ENCODE assay signal across 28 mouse cellular contexts in genomic region chr5:31050427-31050826, GRCm38 (mm10). TPM values are rescaled to one million over a fixed set of nuclear protein-coding genes. Genes with fewer than 3 reads are reported as not detected.
A peak's percentile ranks its signal among the peaks of the same experiment; 100 is the strongest.
DNase-seq lines count a peak whose midpoint lies in the region; ATAC-seq and TF ChIP-seq lines count a peak whose summit lies in the region.
"Had no signal": no experiment of that assay in that cellular context is flagged by ENCODE, and none has a peak within 500 bp of the region (broad histone marks: within the 10 kb centered on the region; RNA-seq: fewer than 3 reads in every experiment).

No protein-coding gene starts in this region.

- no peak for ATAC-seq in CD4-positive, CD25-positive, alpha-beta regulatory T cell, adult 4 months
- ATAC-seq: hindbrain, embryonic 16.5 days; midbrain, embryonic 15.5 days had no signal

- peak; percentile 29 for TF ChIP-seq CTCF in left cerebral cortex, adult 2 months (IDR thresholded peaks at IDR 0.05)

- H3K27ac ChIP-seq in left cerebral cortex, adult 2 months, result no peak overlapping the region
- H3K27ac ChIP-seq: forebrain, embryonic 10.5 days; limb, embryonic 12.5 days; liver, embryonic 13.5 days; midbrain, embryonic 15.5 days had no signal

- no peak overlapping the region for H3K4me3 ChIP-seq in left cerebral cortex, adult 2 months
- H3K4me3 ChIP-seq: forebrain, embryonic 10.5 days; limb, embryonic 12.5 days; liver, embryonic 13.5 days; megakaryocyte, embryonic 14.5 days; midbrain, embryonic 15.5 days had no signal

- intact Hi-C loops in left cerebral cortex, adult 2 months (cut with DNase I), result no loop called here

- DNase-seq in CD4-positive, CD25-positive, alpha-beta regulatory T cell, adult 2 months (ENCODE audit: low read depth, low spot score), result peak; percentile 63
- DNase-seq in left cerebral cortex, adult 2 months (ENCODE audit: extremely low spot score in 1 of 2, low spot score in 2 of 2), result no peak
- DNase-seq in left cerebral cortex, adult 18-20 months (ENCODE audit: low spot score in 2 of 2), result no peak
- peak; percentile 51 for DNase-seq in A20 (ENCODE audit: low read depth, low spot score)
- peak; percentile 16 for DNase-seq in c-Kit-positive CD71-positive TER-119-positive erythroid progenitor cells, embryonic 14.5 days (ENCODE audit: low spot score)
- DNase-seq in cerebellum, adult 8-10 months, result no peak
- DNase-seq in left cerebral cortex, adult 9 months (ENCODE audit: low spot score in 2 of 2), result no peak
- DNase-seq: adrenal gland, postnatal 36 days; cerebellum, adult 18-20 months; cerebellum, postnatal 36 days; gastrocnemius, postnatal 10 days; heart, adult 18-20 months; heart, postnatal 36 days; kidney, adult 2 months; kidney, postnatal 25 days; liver, embryonic 13.5 days; lung, postnatal 14 days; right cerebral cortex, postnatal 4 days; thymus, postnatal 36 days had no signal

RNA-seq across cellular contexts. Expression of gene Slc5a6, which starts 1.7 kb away (rescaled TPM):
- polyA plus RNA-seq in CD4-positive, CD25-positive, alpha-beta regulatory T cell, adult 4 months (2017; shearing (Covaris generic)), result 1 to 10 TPM; 6.5 to 7.9 TPM
- 10 to 100 TPM; 16.7 to 19.3 TPM for total RNA-seq in left cerebral cortex, adult 2 months (2021)
- 10 to 100 TPM; 19.3 to 20.9 TPM for total RNA-seq in left cerebral cortex, adult 18-20 months (2021)

RNA-seq across cellular contexts. Expression of gene Atraid, which starts 2.3 kb away (rescaled TPM):
- 10 to 100 TPM; 80.7 to 89.3 TPM for polyA plus RNA-seq in CD4-positive, CD25-positive, alpha-beta regulatory T cell, adult 4 months (2017; shearing (Covaris generic))
- total RNA-seq in left cerebral cortex, adult 2 months (2021), result 10 to 100 TPM; 67.1 to 68.9 TPM
- total RNA-seq in left cerebral cortex, adult 18-20 months (2021), result 10 to 100 TPM; 70.6 to 73.8 TPM

RNA-seq across cellular contexts. Expression of gene Cad, which starts 4.2 kb away (rescaled TPM):
- polyA plus RNA-seq in CD4-positive, CD25-positive, alpha-beta regulatory T cell, adult 4 months (2017; shearing (Covaris generic)), result 10 to 100 TPM in 1 of 2 experiments, 1 to 10 TPM in 1; 7.7 to 14.0 TPM
- total RNA-seq in left cerebral cortex, adult 2 months (2021), result 10 to 100 TPM; 23.4 to 27.6 TPM
- total RNA-seq in left cerebral cortex, adult 18-20 months (2021), result 10 to 100 TPM; 19.2 to 24.4 TPM

RNA-seq across cellular contexts. Expression of gene Dnajc5g, which starts 55.7 kb away (rescaled TPM):
- not detected for polyA plus RNA-seq in CD4-positive, CD25-positive, alpha-beta regulatory T cell, adult 4 months (2017; shearing (Covaris generic))
- not detected for total RNA-seq in left cerebral cortex, adult 2 months (2021)
- total RNA-seq in left cerebral cortex, adult 18-20 months (2021), result not detected
- total RNA-seq: adrenal gland, postnatal 36 days; gastrocnemius, postnatal 10 days; heart, adult 18-20 months; heart, postnatal 36 days; left cerebral cortex, postnatal 10 days; neutrophil, adult 5-6 weeks had no signal
- polyA plus RNA-seq: forebrain, embryonic 10.5 days; heart, embryonic 14.5 days; hindbrain, embryonic 16.5 days; kidney, adult 2 months; limb, embryonic 12.5 days; liver, embryonic 13.5 days; midbrain, embryonic 15.5 days had no signal

RNA-seq across cellular contexts. Expression of gene Slc30a3, which starts 57.6 kb away (rescaled TPM):
- polyA plus RNA-seq in CD4-positive, CD25-positive, alpha-beta regulatory T cell, adult 4 months (2017; shearing (Covaris generic)), result not detected
- 100 to 1,000 TPM; 162 to 184 TPM for total RNA-seq in left cerebral cortex, adult 2 months (2021)
- total RNA-seq in left cerebral cortex, adult 18-20 months (2021), result 100 to 1,000 TPM; 145 to 165 TPM
- total RNA-seq: adrenal gland, postnatal 36 days; heart, adult 18-20 months; heart, postnatal 36 days; neutrophil, adult 5-6 weeks had no signal

Comparison
In these comparisons a context has a peak if more than half of its experiments do, and no peak if none do; other contexts are left out.
1. DNase-seq: peak in CD4-positive, CD25-positive, alpha-beta regulatory T cell, adult 2 months (single experiment), A20 (single experiment) and c-Kit-positive CD71-positive TER-119-positive erythroid progenitor cells, embryonic 14.5 days (single experiment); none in left cerebral cortex, adult 2 months (0 of 2), left cerebral cortex, adult 18-20 months (0 of 2), cerebellum, adult 8-10 months (single experiment) and left cerebral cortex, adult 9 months (0 of 2).